Mouse (Mus musculus) WW6 (cell line): ENCODE data around the gene Acvr1b.

Experiments used
- DNase-seq: peaks from one replicate; pipeline ENCODE4 v3.0.0-alpha.2; 2013; ENCODE audit warnings: low read depth, low spot score

Acvr1b gene

GRCm38 (mm10) chr15:101250220-101250800 is 76.4 kb downstream of the Acvr1b start:
- no peak for DNase-seq

GRCm38 (mm10) chr15:101251930-101252329 is 78.1 kb downstream of the Acvr1b start:
- no peak for DNase-seq

GRCm38 (mm10) chr15:101252614-101253013 is 78.7 kb downstream of the Acvr1b start:
- no peak for DNase-seq

- DNase-seq: no peak
Measured at GRCm38 (mm10) chr15:101253563-101253885, 79.7 kb downstream of the Acvr1b start.

GRCm38 (mm10) chr15:101253886-101254795 is 80.3 kb downstream of the Acvr1b start, which contains the start of gene Nr4a1:
Nr4a1 (plus strand) TSS chr15:101254269.
- DNase-seq: no peak

- DNase-seq: no peak
Measured at GRCm38 (mm10) chr15:101255842-101256462, 82.1 kb downstream of the Acvr1b start.

GRCm38 (mm10) chr15:101256463-101257206 is 82.8 kb downstream of the Acvr1b start:
- no peak for DNase-seq

- DNase-seq: no peak
Measured at GRCm38 (mm10) chr15:101258420-101258819, 84.6 kb downstream of the Acvr1b start.

GRCm38 (mm10) chr15:101259922-101260321 is 86.1 kb downstream of the Acvr1b start:
- DNase-seq: no peak

- DNase-seq: no peak
Measured at GRCm38 (mm10) chr15:101260387-101260786, 86.5 kb downstream of the Acvr1b start.

GRCm38 (mm10) chr15:101260874-101261622 is 87.2 kb downstream of the Acvr1b start:
- DNase-seq: no peak

- DNase-seq: no peak
Measured at GRCm38 (mm10) chr15:101262502-101262901, 88.6 kb downstream of the Acvr1b start.
